Mouse (Mus musculus): ENCODE measurements at regions not wholly inside any gene's neighbourhood (a gene's known extent, or its start where the extent isn't known, plus 50 kb on each side); places are given as distances from the start of the nearest gene placed in this dataset.

DNA sequence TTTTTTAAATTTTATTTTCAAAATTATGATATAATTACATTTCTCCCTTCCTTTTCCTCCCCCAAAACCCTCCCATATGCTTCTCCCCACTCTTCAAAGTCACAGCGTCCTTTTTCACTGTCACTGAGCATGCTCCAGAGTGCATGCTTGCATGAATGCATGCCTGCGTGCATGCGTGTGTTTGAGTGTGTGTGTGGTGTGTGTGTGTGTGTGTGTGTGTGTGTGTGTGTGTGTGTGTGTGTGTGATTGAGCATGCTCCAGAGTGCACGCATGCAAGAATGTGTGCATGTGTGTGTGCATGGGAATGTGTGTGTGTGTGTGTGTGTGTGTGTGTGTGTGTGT, 101.6 kb upstream of the Kitl start:
- TF ChIP-seq EP300 (IDR thresholded peaks at IDR 0.05; ENCODE audit: low read length): no peak
- no peak for TF ChIP-seq ELF1 (IDR thresholded peaks at IDR 0.05; ENCODE audit: low read depth, low read length)
- TF ChIP-seq CTCF (conservative IDR thresholded peaks at IDR 0.05 in 1 of 2, IDR thresholded peaks at IDR 0.05 in 1 of 2; ENCODE audit: low read depth in 2 of 2, low read length in 2 of 2): no peak
- TF ChIP-seq POLR2A (IDR thresholded peaks at IDR 0.05; ENCODE audit: low read depth, low read length): no peak
- no peak for TF ChIP-seq USF2 (conservative IDR thresholded peaks at IDR 0.05; ENCODE audit: low read depth, low read length)
- no peak for TF ChIP-seq ZKSCAN1 (IDR thresholded peaks at IDR 0.05; ENCODE audit: borderline replicate concordance, low read depth, low read length)
- TF ChIP-seq BHLHE40 (IDR thresholded peaks at IDR 0.05; ENCODE audit: low read depth, low read length): no peak
- TF ChIP-seq MAFK (IDR thresholded peaks at IDR 0.05; ENCODE audit: insufficient replicate concordance, low read length): no peak
- TF ChIP-seq MAZ (IDR thresholded peaks at IDR 0.05; ENCODE audit: low read depth, low read length): no peak

All from CH12.LX (cell line).